Mouse (Mus musculus) CH12.LX (cell line): ENCODE measurements around the gene Ddx52. TPM values are rescaled to one million over a fixed set of nuclear protein-coding genes. Genes with fewer than 3 reads are reported as not detected.

Experiments used
- DNase-seq: peaks from one replicate; pipeline ENCODE4 v3.0.0-alpha.2; 2013; ENCODE audit errors: extremely low read depth
- H3K27ac ChIP-seq: 2 replicates; pipeline ENCODE4 v1.5.1; 2012; ENCODE audit warnings: low read depth, mild to moderate bottlenecking, control low read depth, moderate library complexity; ENCODE audit not compliant: insufficient read depth
- H3K27me3 ChIP-seq: replicated peaks from 2 replicates; pipeline ENCODE3; 2012; ENCODE audit warnings: inconsistent platforms
- H3K36me3 ChIP-seq, 2 experiments: replicated peaks in 1 of 2; 2 replicates each; pipeline versions ENCODE3 to v1.6.1; 2012; ENCODE audit warnings: inconsistent platforms in 1 of 2, low read length in 1 of 2, mild to moderate bottlenecking in 1 of 2, mixed read lengths in 1 of 2, moderate library complexity in 1 of 2; ENCODE audit not compliant: control insufficient read depth in 1 of 2, insufficient read depth in 1 of 2
- H3K4me1 ChIP-seq, 2 experiments: 2 replicates each; pipeline ENCODE4 v1.6.1; 2012; ENCODE audit warnings: inconsistent platforms in 1 of 2, moderate library complexity in 1 of 2; ENCODE audit not compliant: insufficient read depth in 2 of 2, control insufficient read depth in 1 of 2
- H3K4me2 ChIP-seq: 2 replicates; pipeline ENCODE4 v1.6.1; 2012; ENCODE audit warnings: low read depth, mild to moderate bottlenecking, control low read depth; ENCODE audit not compliant: poor library complexity, insufficient read depth, severe bottlenecking
- H3K4me3 ChIP-seq, 3 experiments: fragments of 150-350 bp in 1 of 3; sonication (generic) in 1 of 3; replicated peaks in 1 of 3; 2 replicates each; pipeline versions ENCODE3 to v1.5.1; 2011 to 2012; ENCODE audit warnings: low read depth in 2 of 3, low read length in 2 of 3, mild to moderate bottlenecking in 2 of 3, moderate library complexity in 2 of 3, control low read depth in 1 of 3, improper control_type of control experiment in 1 of 3, inconsistent platforms in 1 of 3, mixed read lengths in 1 of 3; ENCODE audit not compliant: poor library complexity in 1 of 3
- H3K79me2 ChIP-seq: replicated peaks from 2 replicates; pipeline ENCODE4 v1.6.1; 2012; ENCODE audit warnings: mild to moderate bottlenecking, moderate library complexity; ENCODE audit not compliant: control insufficient read depth, poor library complexity, insufficient read depth, severe bottlenecking; ENCODE audit errors: extremely low read depth
- H3K9ac ChIP-seq: 2 replicates; pipeline ENCODE4 v1.6.1; 2012; ENCODE audit warnings: low read depth, mild to moderate bottlenecking, control low read depth, moderate library complexity; ENCODE audit not compliant: insufficient read depth
- H3K9me3 ChIP-seq: replicated peaks from 2 replicates; pipeline ENCODE3; 2012; ENCODE audit warnings: low read length, inconsistent platforms, mixed read lengths
- CHD1 ChIP-seq: IDR thresholded peaks from 2 replicates; pipeline ENCODE4 v1.6.1; 2012; ENCODE audit warnings: low read depth, low read length, improper control_type of control experiment, inconsistent platforms
- CHD2 ChIP-seq: IDR thresholded peaks from 2 replicates; pipeline ENCODE4 v1.6.1; 2011; ENCODE audit warnings: low read length, improper control_type of control experiment
- ELF1 ChIP-seq: IDR thresholded peaks from 2 replicates; pipeline ENCODE4 v1.6.1; 2014; ENCODE audit warnings: low read depth, mild to moderate bottlenecking, inconsistent platforms, low read length, improper control_type of control experiment
- EP300 ChIP-seq: IDR thresholded peaks from 2 replicates; pipeline ENCODE4 v1.6.1; 2011; ENCODE audit warnings: low read length, improper control_type of control experiment
- GABPA ChIP-seq: IDR thresholded peaks from 2 replicates; pipeline ENCODE4 v1.6.1; 2012; ENCODE audit warnings: low read depth, low read length, improper control_type of control experiment, inconsistent platforms; ENCODE audit not compliant: insufficient replicate concordance
- HCFC1 ChIP-seq: IDR thresholded peaks from 2 replicates; pipeline ENCODE4 v1.6.1; 2012; ENCODE audit warnings: low read depth, mild to moderate bottlenecking, inconsistent platforms, low read length, improper control_type of control experiment
- IRF4 ChIP-seq: IDR thresholded peaks from 2 replicates; pipeline ENCODE4 v1.6.1; 2014; ENCODE audit warnings: low read depth, mild to moderate bottlenecking, inconsistent platforms, low read length, improper control_type of control experiment
- JUN ChIP-seq: IDR thresholded peaks from 2 replicates; pipeline ENCODE4 v1.6.1; 2011; ENCODE audit warnings: low read depth, mild to moderate bottlenecking, low read length, improper control_type of control experiment, moderate library complexity; ENCODE audit not compliant: insufficient read depth
- JUND ChIP-seq: conservative IDR thresholded peaks from 2 replicates; pipeline ENCODE4 v1.6.1; 2011; ENCODE audit warnings: low read depth, low read length, improper control_type of control experiment
- MAFK ChIP-seq: IDR thresholded peaks from 2 replicates; pipeline ENCODE4 v1.6.1; 2011; ENCODE audit warnings: low read length, improper control_type of control experiment; ENCODE audit not compliant: insufficient replicate concordance
- MAZ ChIP-seq: IDR thresholded peaks from 2 replicates; pipeline ENCODE4 v1.6.1; 2012; ENCODE audit warnings: low read depth, mild to moderate bottlenecking, inconsistent platforms, low read length, improper control_type of control experiment, moderate library complexity
- MEF2A ChIP-seq: IDR thresholded peaks from 2 replicates; pipeline ENCODE4 v1.6.1; 2014; ENCODE audit warnings: low read depth, mild to moderate bottlenecking, inconsistent platforms, low read length, improper control_type of control experiment, borderline replicate concordance
- MXI1 ChIP-seq: IDR thresholded peaks from 2 replicates; pipeline ENCODE4 v1.6.1; 2011; ENCODE audit warnings: mild to moderate bottlenecking, low read depth, low read length, improper control_type of control experiment
- MYC ChIP-seq: IDR thresholded peaks from 2 replicates; pipeline ENCODE4 v1.6.1; 2011; ENCODE audit warnings: low read depth, mild to moderate bottlenecking, improper control_type of control experiment, low read length
- NRF1 ChIP-seq: IDR thresholded peaks from 2 replicates; pipeline ENCODE4 v1.6.1; 2014; ENCODE audit warnings: low read depth, mild to moderate bottlenecking, inconsistent platforms, low read length, improper control_type of control experiment, moderate library complexity
- POLR2A ChIP-seq: IDR thresholded peaks from 2 replicates; pipeline ENCODE4 v1.6.1; 2011; ENCODE audit warnings: low read depth, mild to moderate bottlenecking, improper control_type of control experiment, low read length
- POLR2AphosphoS2 ChIP-seq: IDR thresholded peaks from 2 replicates; pipeline ENCODE4 v1.6.1; 2011; ENCODE audit warnings: low read depth, low read length, improper control_type of control experiment
- SMC3 ChIP-seq: IDR thresholded peaks from 2 replicates; pipeline ENCODE4 v1.6.1; 2011; ENCODE audit warnings: low read depth, low read length, improper control_type of control experiment
- TBP ChIP-seq: conservative IDR thresholded peaks from 2 replicates; pipeline ENCODE4 v1.6.1; 2011; ENCODE audit warnings: low read depth, low read length, improper control_type of control experiment
- UBTF ChIP-seq: IDR thresholded peaks from 2 replicates; pipeline ENCODE4 v1.6.1; 2012; ENCODE audit warnings: low read depth, mild to moderate bottlenecking, inconsistent platforms, low read length, improper control_type of control experiment, moderate library complexity
- USF2 ChIP-seq: conservative IDR thresholded peaks from 2 replicates; pipeline ENCODE4 v1.6.1; 2011; ENCODE audit warnings: low read depth, low read length, improper control_type of control experiment
- ZC3H11A ChIP-seq: IDR thresholded peaks from 2 replicates; pipeline ENCODE4 v1.6.1; 2012; ENCODE audit warnings: low read depth, mild to moderate bottlenecking, inconsistent platforms, low read length, improper control_type of control experiment
- ZKSCAN1 ChIP-seq: IDR thresholded peaks from 2 replicates; pipeline ENCODE4 v1.6.1; 2012; ENCODE audit warnings: low read depth, inconsistent platforms, low read length, improper control_type of control experiment, borderline replicate concordance
- ZMIZ1 ChIP-seq: IDR thresholded peaks from 2 replicates; pipeline ENCODE4 v1.6.1; 2012; ENCODE audit warnings: low read depth, mild to moderate bottlenecking, inconsistent platforms, low read length, improper control_type of control experiment
- ZNF384 ChIP-seq: IDR thresholded peaks from 2 replicates; pipeline ENCODE4 v1.6.1; 2012; ENCODE audit warnings: low read depth, low read length, improper control_type of control experiment, inconsistent platforms
- dilution Hi-C: fragments of 300-500 bp; cut with MboI; formaldehyde crosslinking; loops from 2 replicates; pipeline ENCODE4 v1.14.3; 2020; ENCODE audit warnings: low sequenced_read_pairs; ENCODE audit not compliant: extremely low pct_unique_long_range_greater_than_20kb, extremely low pct_ligation_motif_present
- in situ Hi-C: fragments of 300-500 bp; cut with MboI; formaldehyde crosslinking; loops from 3 replicates; pipeline ENCODE4 v1.14.3; 2019; ENCODE audit warnings: low sequenced_read_pairs, low pct_ligation_motif_present, low pct_unique_long_range_greater_than_20kb, mixed read lengths
- polyA plus RNA-seq: library from polyadenylated mRNA; unstranded; fragments of >175 nt; gene quantifications from 2 replicates; pipeline ENCODE4 v1.2.1, GENCODE M21; 2012; ENCODE audit warnings: low read depth; ENCODE audit not compliant: insufficient read length
- total RNA-seq, 2 experiments: library from RNA; depleted of rRNA; stranded (reverse); fragments of 300-350 nt in 1 of 2; fragments of >200 nt in 1 of 2; gene quantifications; 2 replicates each; pipeline ENCODE4 v1.2.3; 2012 to 2014

Gene Ddx52
- total and polyA plus RNA-seq, 3 experiments = 54.2 to 104 (median 93.7) TPM

- no peak overlapping the region for H3K27ac ChIP-seq
- TF ChIP-seq MAFK (no peak), POLR2A (no peak), GABPA (no peak), USF2 (no peak), IRF4 (no peak), UBTF (no peak), ZKSCAN1 (no peak), HCFC1 (no peak), MXI1 (no peak), TBP (no peak), SMC3 (no peak), POLR2AphosphoS2 (no peak), MEF2A (no peak), JUND (no peak), MYC (no peak), ZNF384 (no peak), MAZ (no peak), JUN (no peak), CHD1 (no peak)
- dilution Hi-C loops = no loop called here
Measured at GRCm38 (mm10) chr11:83977810-83978209, 35.9 kb downstream of the Ddx52 start.

GRCm38 (mm10) chr11:83979992-83980391 lies 38.1 kb downstream of the Ddx52 start:
- Histone ChIP-seq H3K4me1 (peaks cover 19 to 27% of the 10 kb centered on the region in 2 experiments), H3K9me3 (no peaks in the 10 kb centered on the region), H3K9ac (no peak overlapping the region), H3K27me3 (no peaks in the 10 kb centered on the region), H3K4me2 (no peak overlapping the region), H3K27ac (no peak overlapping the region), H3K79me2 (no peaks in the 10 kb centered on the region), H3K4me3 (no peak overlapping the region), H3K36me3 (peaks cover 40 to 75% of the 10 kb centered on the region in 2 experiments)
- no peak for TF ChIP-seq CHD2
- no peak for TF ChIP-seq GABPA
- no peak for TF ChIP-seq ELF1
- no peak for TF ChIP-seq USF2
- TF ChIP-seq ZNF384 = no peak
- no peak for TF ChIP-seq ZC3H11A
- TF ChIP-seq EP300 = no peak
- TF ChIP-seq ZMIZ1 = no peak
- no peak for TF ChIP-seq NRF1
- TF ChIP-seq POLR2AphosphoS2 = no peak
- TF ChIP-seq TBP = no peak
- TF ChIP-seq MEF2A = no peak
- in situ Hi-C loops (no loop called here), dilution Hi-C loops (no loop called here)
- no peak for DNase-seq

More at GRCm38 (mm10) chr11:83977810-83978209, 35.9 kb downstream of the Ddx52 start:
- no peak overlapping the region for H3K9ac ChIP-seq
- H3K4me2 ChIP-seq = no peak overlapping the region
- H3K79me2 ChIP-seq = no peaks in the 10 kb centered on the region
- peaks cover 36 to 75% of the 10 kb centered on the region in 2 experiments for H3K36me3 ChIP-seq
- DNase-seq = no peak
- no peaks in the 10 kb centered on the region for H3K9me3 ChIP-seq
- no peaks in the 10 kb centered on the region for H3K27me3 ChIP-seq
- no peak overlapping the region for H3K4me3 ChIP-seq
- peaks cover 25 to 40% of the 10 kb centered on the region in 2 experiments for H3K4me1 ChIP-seq
- in situ Hi-C loops = no loop called here
